Mouse (Mus musculus) thymus, adult 2 months (tissue): ENCODE measurements around the gene Fam102a.

Source experiments
- CTCF ChIP-seq: fragments of 200-500 bp; IDR thresholded peaks from 2 replicates; pipeline ENCODE4 v1.5.1; 2012; ENCODE audit warnings: mild to moderate bottlenecking, control low read depth, low read length, moderate library complexity, borderline replicate concordance; ENCODE audit not compliant: control insufficient read depth, poor library complexity, insufficient read depth; ENCODE audit errors: extremely low read depth
- POLR2A ChIP-seq: fragments of 200-500 bp; IDR thresholded peaks from 2 replicates; pipeline ENCODE4 v1.6.1; 2012; ENCODE audit warnings: mild to moderate bottlenecking, low read length, control low read depth, moderate library complexity; ENCODE audit not compliant: control insufficient read depth, poor library complexity, insufficient read depth; ENCODE audit errors: extremely low read depth

DNA sequence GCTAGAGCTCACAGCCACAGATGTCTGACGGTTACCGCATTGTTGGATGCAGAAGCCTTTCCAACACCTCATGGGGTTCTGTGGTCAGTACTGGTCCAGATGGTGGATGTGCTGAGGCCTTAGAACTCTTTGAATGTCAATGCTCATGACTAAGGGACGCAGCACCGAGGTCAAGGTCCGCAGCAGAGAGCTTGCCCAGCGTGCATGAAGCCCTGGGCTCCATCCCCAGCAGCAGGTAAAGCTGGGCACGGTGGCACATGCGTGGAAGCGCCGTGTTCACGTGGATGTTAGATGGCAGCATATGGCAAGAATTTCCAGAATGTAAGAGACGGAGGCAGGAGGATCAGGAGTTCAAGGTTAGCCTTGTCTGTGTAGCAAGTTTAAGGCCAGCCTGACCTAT is 9.3 kb upstream of the Fam102a start:
- no peak for TF ChIP-seq CTCF
- no peak for TF ChIP-seq POLR2A
